10 mouse cellular contexts compared by ENCODE assay signal in genomic region chr19:47936938-47937337, GRCm38 (mm10). TPM values are rescaled to one million over a fixed set of nuclear protein-coding genes. Genes with fewer than 3 reads are reported as not detected.
DNase-seq lines count a peak whose midpoint lies in the region; ATAC-seq and TF ChIP-seq lines count a peak whose summit lies in the region.
"Had no signal": no experiment of that assay in that cellular context is flagged by ENCODE, and none has a peak within 500 bp of the region (broad histone marks: within the 10 kb centered on the region; RNA-seq: fewer than 3 reads in every experiment).

No protein-coding gene starts in this region.

- no peaks in the 10 kb centered on the region for H3K9me3 ChIP-seq in lung, embryonic 14.5 days (ENCODE audit: low read depth, low read length)
- H3K9me3 ChIP-seq in liver, embryonic 15.5 days (replicated peaks), result no peaks in the 10 kb centered on the region
- no peaks in the 10 kb centered on the region for H3K9me3 ChIP-seq in stomach, embryonic 15.5 days

- 0 out of 2 replicates have a peak, but pooled peaks cover 6% of the 10 kb centered on the region for H3K27me3 ChIP-seq in lung, embryonic 14.5 days (ENCODE audit: insufficient read depth, low read length)
- H3K27me3 ChIP-seq in liver, embryonic 15.5 days, result peaks cover 46% of the 10 kb centered on the region
- peaks cover 7% of the 10 kb centered on the region; the same call in 1 of the 2 replicates for H3K27me3 ChIP-seq in stomach, embryonic 15.5 days (replicated peaks)

- TF ChIP-seq CTCF in lung, embryonic 14.5 days (IDR thresholded peaks at IDR 0.05; ENCODE audit: low read depth), result no peak

- H3K4me3 ChIP-seq in lung, embryonic 14.5 days (ENCODE audit: low read depth, low read length), result no peak overlapping the region
- peak overlapping the region; percentile 41; the same call in 1 of the 2 replicates for H3K4me3 ChIP-seq in liver, embryonic 15.5 days (replicated peaks)
- H3K4me3 ChIP-seq in stomach, embryonic 15.5 days (replicated peaks), result peak overlapping the region; percentile 41; the same call in 1 of the 2 replicates

- ATAC-seq in lung, embryonic 14.5 days (ENCODE audit: insufficient read depth), result no peak
- ATAC-seq in hematopoietic stem cell, adult 5-6 weeks (replicated peaks in 1 of 2; ENCODE audit: insufficient read depth in 1 of 2, low FRiP score in 2 of 2, low TSS enrichment in 1 of 2, low read depth in 1 of 2, poor library complexity in 2 of 2, severe bottlenecking in 2 of 2), result peak; percentile 7 to 25; a peak in 1 of 4 replicates
- ATAC-seq in liver, embryonic 15.5 days (ENCODE audit: insufficient read depth), result no peak
- ATAC-seq in stomach, embryonic 15.5 days (ENCODE audit: insufficient read depth, low FRiP score, low read depth), result no peak

- H3K36me3 ChIP-seq in lung, embryonic 14.5 days (ENCODE audit: insufficient read depth), result no peaks in the 10 kb centered on the region
- H3K36me3 ChIP-seq in liver, embryonic 15.5 days (replicated peaks), result no peaks in the 10 kb centered on the region
- no peaks in the 10 kb centered on the region for H3K36me3 ChIP-seq in stomach, embryonic 15.5 days

- no peak overlapping the region for H3K9ac ChIP-seq in lung, embryonic 14.5 days
- no peak overlapping the region for H3K9ac ChIP-seq in liver, embryonic 15.5 days
- no peak overlapping the region for H3K9ac ChIP-seq in stomach, embryonic 15.5 days

- no peak for DNase-seq in lung, embryonic 14.5 days
- no peak for DNase-seq in lung, postnatal 14 days
- DNase-seq in layer of hippocampus, adult 9-11 months, result no peak
- DNase-seq in Muller cell, postnatal 12 days (ENCODE audit: inconsistent ontology term), result no peak
- DNase-seq in spleen, adult 12 weeks (ENCODE audit: low spot score), result no peak
- DNase-seq: cerebellum, adult 11-12 months had no signal

- WGBS in lung, embryonic 14.5 days, result 68% methylated on average over 9 of the region's 9 CpGs
- WGBS in liver, embryonic 15.5 days (ENCODE audit: insufficient replicate concordance), result 34% methylated on average over 9 of the region's 9 CpGs
- WGBS in stomach, embryonic 15.5 days, result 65% methylated on average over 9 of the region's 9 CpGs

- H3K4me2 ChIP-seq in lung, embryonic 14.5 days, result peak overlapping the region; percentile 66
- H3K4me2 ChIP-seq in liver, embryonic 15.5 days, result peak overlapping the region; percentile 65
- H3K4me2 ChIP-seq in stomach, embryonic 15.5 days, result peak overlapping the region; percentile 87; the same call in 1 of the 2 replicates

- no peak overlapping the region for H3K27ac ChIP-seq in lung, embryonic 14.5 days (ENCODE audit: low read depth)
- no peak overlapping the region for H3K27ac ChIP-seq in liver, embryonic 15.5 days (replicated peaks)
- no peak overlapping the region for H3K27ac ChIP-seq in stomach, embryonic 15.5 days

- H3K4me1 ChIP-seq in lung, embryonic 14.5 days (ENCODE audit: insufficient read depth), result no peaks in the 10 kb centered on the region
- peaks cover 5% of the 10 kb centered on the region for H3K4me1 ChIP-seq in liver, embryonic 15.5 days (replicated peaks)
- H3K4me1 ChIP-seq in stomach, embryonic 15.5 days, result no peaks in the 10 kb centered on the region; the same call in none of the 2 replicates

RNA-seq across cellular contexts. Expression of gene Cfap58, which starts 0.5 kb away (rescaled TPM):
- polyA plus RNA-seq in lung, embryonic 14.5 days (2014; fragmentation: Nextera tagmentation; extraction: Ambion mirVana), result 0.14 TPM in 1 of 2 replicates, not detected in the other
- total RNA-seq in hematopoietic stem cell, adult 5-6 weeks (2017), result not detected in 2 replicates
- not detected in 2 replicates for polyA plus RNA-seq in liver, embryonic 15.5 days (2015; fragmentation: Nextera tagmentation; extraction: Ambion mirVana)
- not detected in 2 replicates for polyA plus RNA-seq in stomach, embryonic 15.5 days (2015; fragmentation: Nextera tagmentation; extraction: Ambion mirVana)
- polyA plus RNA-seq: Patski had no signal

RNA-seq across cellular contexts. Expression of gene Itprip, which starts 17.8 kb away (rescaled TPM):
- 14.7 and 15.2 TPM in 2 replicates for polyA plus RNA-seq in lung, embryonic 14.5 days (2014; fragmentation: Nextera tagmentation; extraction: Ambion mirVana)
- 18.6 and 33.0 TPM in 2 replicates for total RNA-seq in hematopoietic stem cell, adult 5-6 weeks (2017)
- polyA plus RNA-seq in liver, embryonic 15.5 days (2015; fragmentation: Nextera tagmentation; extraction: Ambion mirVana), result 4.1 and 4.8 TPM in 2 replicates
- polyA plus RNA-seq in stomach, embryonic 15.5 days (2015; fragmentation: Nextera tagmentation; extraction: Ambion mirVana), result 11.0 and 12.6 TPM in 2 replicates

RNA-seq across cellular contexts. Expression of gene Cfap43, which starts 17.9 kb away (rescaled TPM):
- 0.14 and 0.15 TPM in 2 replicates for polyA plus RNA-seq in lung, embryonic 14.5 days (2014; fragmentation: Nextera tagmentation; extraction: Ambion mirVana)
- 0.10 TPM in 1 of 2 replicates, not detected in the other for total RNA-seq in hematopoietic stem cell, adult 5-6 weeks (2017)
- 0.02 TPM in 1 of 2 replicates, not detected in the other for polyA plus RNA-seq in liver, embryonic 15.5 days (2015; fragmentation: Nextera tagmentation; extraction: Ambion mirVana)
- 0.39 and 0.62 TPM in 2 replicates for polyA plus RNA-seq in stomach, embryonic 15.5 days (2015; fragmentation: Nextera tagmentation; extraction: Ambion mirVana)

Comparison
In these comparisons a context has a peak if more than half of its experiments do, and no peak if none do; other contexts are left out.
1. ATAC-seq: peak in hematopoietic stem cell, adult 5-6 weeks (2 of 2); none in lung, embryonic 14.5 days (single experiment), liver, embryonic 15.5 days (single experiment) and stomach, embryonic 15.5 days (single experiment).
2. Peak in every context shown above with its lines, with median percentiles within 50 percentile points of each other: H3K4me2 ChIP-seq.